Mouse (Mus musculus): Measurements from ENCODE around the gene Eid2.

The Eid2 gene

GRCm38 (mm10) chr7:28290638-28291590 lies 23.2 kb downstream of the Eid2 start, which contains the start of gene Selenov:
Selenov (minus strand) TSS chr7:28291186.
- no peak for DNase-seq (ENCODE audit: low spot score)

DNA sequence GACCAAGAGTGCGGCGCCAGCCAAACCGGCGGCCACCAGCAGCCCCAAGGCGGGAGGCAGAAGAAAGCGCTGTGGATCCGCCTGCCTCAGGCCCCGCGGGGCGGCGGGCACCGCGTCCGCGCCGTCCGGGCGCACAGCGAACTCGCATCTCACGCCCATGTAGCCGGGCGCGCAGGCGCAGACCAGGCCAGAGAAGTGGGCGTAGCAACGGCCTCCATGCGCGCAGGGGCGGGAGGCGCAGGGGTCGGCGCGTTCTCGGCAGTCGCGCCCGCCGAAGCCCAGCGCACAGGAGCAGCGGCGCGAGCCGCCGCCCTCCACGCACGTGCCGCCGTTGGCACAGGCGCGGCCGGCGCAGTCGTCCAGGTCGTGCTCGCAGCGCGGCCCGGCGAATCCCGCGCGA lies 26.8 kb downstream of the Eid2 start:
- peak; percentile 17 for DNase-seq (ENCODE audit: low spot score)

- DNase-seq (ENCODE audit: low spot score), result no peak
These were observed 31.4 kb downstream of the Eid2 start for GRCm38 (mm10) chr7:28298837-28299625.

- peak; percentile 21 for DNase-seq (ENCODE audit: low spot score)
These were observed 34.1 kb downstream of the Eid2 start, which contains the start of gene Dll3 for GRCm38 (mm10) chr7:28301616-28302433. Dll3 (minus strand) TSS chr7:28302238.

- DNase-seq (ENCODE audit: low spot score), result no peak
These were observed 38.0 kb downstream of the Eid2 start for GRCm38 (mm10) chr7:28305641-28306040.

GRCm38 (mm10) chr7:28306216-28306615 lies 38.5 kb downstream of the Eid2 start:
- no peak for DNase-seq (ENCODE audit: low spot score)

DNA sequence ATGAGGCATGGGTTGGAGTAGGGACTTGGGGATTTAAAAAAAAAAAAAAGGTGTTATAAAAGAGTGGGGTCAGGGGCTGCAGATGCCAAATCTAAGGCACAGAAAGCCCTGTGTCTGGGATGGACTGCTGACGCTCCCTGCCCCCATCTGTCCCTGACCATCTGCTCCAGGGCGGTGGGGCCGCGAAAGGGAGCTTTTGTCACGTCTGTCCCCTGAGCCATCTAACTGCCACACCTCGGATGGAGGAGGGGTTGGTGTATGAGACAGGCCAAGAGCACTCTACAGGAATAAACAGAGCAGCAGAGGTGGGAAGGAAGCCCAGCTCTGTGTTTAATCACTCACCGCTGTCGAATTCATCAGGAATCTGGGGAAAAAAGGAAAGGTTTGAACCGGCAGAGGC lies 42.1 kb downstream of the Eid2 start:
- no peak for DNase-seq (ENCODE audit: low spot score)

GRCm38 (mm10) chr7:28311151-28311925 lies 43.7 kb downstream of the Eid2 start:
- DNase-seq (ENCODE audit: low spot score), result no peak

DNA sequence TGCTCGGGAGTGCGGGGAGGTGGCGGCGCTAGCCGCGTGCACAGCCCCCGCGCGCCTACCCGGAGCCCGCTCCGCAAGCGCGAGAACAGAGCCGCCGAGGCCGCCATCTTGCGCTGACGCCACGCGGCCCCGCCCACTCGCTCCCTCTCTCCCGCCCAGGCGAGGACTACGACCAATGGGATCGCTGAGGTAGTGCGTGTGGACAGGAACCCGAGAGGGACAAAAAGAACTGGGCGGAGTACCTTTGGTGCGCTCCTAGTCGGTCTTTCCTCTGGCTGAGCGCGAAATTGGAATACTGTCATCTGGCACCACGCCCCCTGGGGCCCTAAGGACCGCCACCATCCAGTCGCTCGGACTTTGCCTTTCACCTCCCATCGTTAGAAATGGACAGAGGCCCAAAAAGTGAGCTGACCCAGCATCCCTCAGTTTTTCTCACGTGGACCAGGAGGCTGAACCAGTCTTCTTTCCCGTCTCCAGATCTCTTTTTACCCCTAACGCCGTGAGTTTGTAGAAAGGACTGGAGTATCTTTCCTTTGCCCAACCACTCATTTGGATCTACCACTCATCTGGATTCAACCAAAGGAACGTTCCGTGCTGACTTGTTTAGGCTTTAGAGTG lies 44.4 kb downstream of the Eid2 start, which contains the start of gene Timm50:
Gene Timm50, minus strand, starts transcription at position 147 of the 618 bp plus-strand sequence.
- peak; percentile 96 for DNase-seq (ENCODE audit: low spot score)

GRCm38 (mm10) chr7:28318036-28318435 lies 50.4 kb downstream of the Eid2 start:
- DNase-seq (ENCODE audit: low spot score), result no peak

DNA sequence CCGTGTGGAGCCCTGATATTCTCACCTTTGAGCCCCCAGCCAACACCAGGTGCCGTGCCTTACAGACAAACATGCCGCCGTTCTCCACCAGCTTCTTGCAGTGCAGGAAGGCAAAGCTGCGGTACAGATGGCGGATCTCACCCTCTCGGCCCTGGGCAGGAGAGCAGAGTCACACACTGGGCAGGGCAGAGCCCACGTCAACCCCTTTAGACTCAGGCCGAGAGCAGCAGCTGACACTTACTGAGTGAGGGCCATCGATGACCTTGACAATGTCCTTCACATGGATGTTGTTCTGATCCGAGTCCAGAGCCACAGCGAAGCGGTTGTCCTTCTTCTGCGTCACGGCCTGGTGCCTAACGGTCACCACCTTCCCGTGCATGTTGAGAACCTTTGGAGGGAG lies 51.0 kb downstream of the Eid2 start:
- DNase-seq (ENCODE audit: low spot score), result no peak

Data from T-cell, adult 2 months (primary cell).